Mouse (Mus musculus) B cell, adult (primary cell): ENCODE data around the gene St14. TPM values are rescaled to one million over a fixed set of nuclear protein-coding genes. Genes with fewer than 3 reads are reported as not detected.

ENCODE experiments used
- total RNA-seq: library from RNA; stranded (reverse); gene quantifications from 4 replicates; pipeline ENCODE4 v1.2.4, GENCODE M21; 2023; ENCODE audit not compliant: inconsistent age

St14 gene
- 13.4 to 14.9 TPM (median 14.3 TPM) in 4 replicates for total RNA-seq

GRCm38 (mm10) chr9:31131205-31131968 is at the start of gene St14:
Gene St14, minus strand, starts transcription at chr9:31131853.

Other genes with a start within 250 kb of the St14 start
- gene Adamts15, start 209.4 kb downstream of the St14 start, total RNA-seq = not detected in 4 replicates
- gene Adamts8, start 189.3 kb downstream of the St14 start, total RNA-seq = not detected in 4 replicates
- 48.6 to 52.2 TPM (median 50.6 TPM) in 4 replicates for gene Zbtb44, start 101.2 kb downstream of the St14 start, total RNA-seq
- 52.9 to 63.2 TPM (median 57.3 TPM) in 4 replicates for gene Aplp2, start 80.0 kb upstream of the St14 start, total RNA-seq
- gene Prdm10, start 148.7 kb upstream of the St14 start, total RNA-seq = 15.8 to 18.9 TPM (median 18.1 TPM) in 4 replicates